Mouse (Mus musculus): ENCODE measurements around the gene S100a6. TPM values are rescaled to one million over a fixed set of nuclear protein-coding genes. Genes with fewer than 3 reads are reported as not detected.

Gene S100a6
- polyA plus RNA-seq (2014; fragmentation: Nextera tagmentation; extraction: Ambion mirVana): 190 and 334 TPM in 2 replicates

GRCm38 (mm10) chr3:90612728-90613291 lies at the start of gene S100a6:
TSS of gene S100a6 (plus strand) at chr3:90612882.
- H3K27ac ChIP-seq (replicated peaks; ENCODE audit: low read depth, low read length): no peak within 1 kb of the TSS
- peaks cover 20% of the 10 kb centered on the region for H3K4me1 ChIP-seq (ENCODE audit: control insufficient read depth, insufficient read depth, low read length)
- WGBS: 1% methylated on average over 23 of the region's 23 CpGs
- peak; percentile 81 for ATAC-seq (ENCODE audit: low read depth)
- peak within 1 kb of the TSS; percentile 75 for H3K4me2 ChIP-seq (ENCODE audit: low read depth, low read length)
- peak within 1 kb of the TSS; percentile 57 for H3K9ac ChIP-seq (ENCODE audit: low read depth, low read length)
- DNase-seq (ENCODE audit: low spot score): peak; percentile 84
- H3K36me3 ChIP-seq (ENCODE audit: control insufficient read depth, insufficient read depth, low read length): no peaks in the 10 kb centered on the region
- no peaks in the 10 kb centered on the region for H3K27me3 ChIP-seq (replicated peaks; ENCODE audit: control insufficient read depth, insufficient read depth, low read length)
- 0 out of 2 replicates have a peak, but pooled peaks cover 3% of the 10 kb centered on the region for H3K9me3 ChIP-seq (ENCODE audit: control insufficient read depth, low read length)
- H3K4me3 ChIP-seq (ENCODE audit: low read depth, low read length): peak within 1 kb of the TSS; percentile 43

GRCm38 (mm10) chr3:90574691-90575090 lies 38.0 kb upstream of the S100a6 start:
- ATAC-seq (ENCODE audit: low read depth): no peak
- no peaks in the 10 kb centered on the region for H3K27me3 ChIP-seq (replicated peaks; ENCODE audit: control insufficient read depth, insufficient read depth, low read length)
- DNase-seq (ENCODE audit: low spot score): no peak
- no peak overlapping the region for H3K27ac ChIP-seq (replicated peaks; ENCODE audit: low read depth, low read length)
- no peak overlapping the region for H3K9ac ChIP-seq (ENCODE audit: low read depth, low read length)
- WGBS: 87% methylated on average over 5 of the region's 5 CpGs
- H3K9me3 ChIP-seq (ENCODE audit: control insufficient read depth, low read length): no peaks in the 10 kb centered on the region
- H3K4me3 ChIP-seq (ENCODE audit: low read depth, low read length): no peak overlapping the region
- H3K4me1 ChIP-seq (ENCODE audit: control insufficient read depth, insufficient read depth, low read length): peaks cover 5% of the 10 kb centered on the region
- no peaks in the 10 kb centered on the region for H3K36me3 ChIP-seq (ENCODE audit: control insufficient read depth, insufficient read depth, low read length)
- no peak overlapping the region for H3K4me2 ChIP-seq (ENCODE audit: low read depth, low read length)

GRCm38 (mm10) chr3:90575320-90575719 lies 37.4 kb upstream of the S100a6 start:
- no peak for DNase-seq (ENCODE audit: low spot score)
- no peaks in the 10 kb centered on the region for H3K36me3 ChIP-seq (ENCODE audit: control insufficient read depth, insufficient read depth, low read length)
- H3K4me3 ChIP-seq (ENCODE audit: low read depth, low read length): no peak overlapping the region
- no peak overlapping the region for H3K4me2 ChIP-seq (ENCODE audit: low read depth, low read length)
- peaks cover 5% of the 10 kb centered on the region for H3K4me1 ChIP-seq (ENCODE audit: control insufficient read depth, insufficient read depth, low read length)
- H3K27ac ChIP-seq (replicated peaks; ENCODE audit: low read depth, low read length): no peak overlapping the region
- no peaks in the 10 kb centered on the region for H3K27me3 ChIP-seq (replicated peaks; ENCODE audit: control insufficient read depth, insufficient read depth, low read length)
- no peak for ATAC-seq (ENCODE audit: low read depth)
- no peak overlapping the region for H3K9ac ChIP-seq (ENCODE audit: low read depth, low read length)
- H3K9me3 ChIP-seq (ENCODE audit: control insufficient read depth, low read length): no peaks in the 10 kb centered on the region
- 76% methylated on average over 3 of the region's 3 CpGs for whole genome bisulfite sequencing

- no peak for DNase-seq (ENCODE audit: low spot score)
- Histone ChIP-seq H3K9ac (ENCODE audit: low read depth, low read length) (no peak overlapping the region), H3K27me3 (replicated peaks; ENCODE audit: control insufficient read depth, insufficient read depth, low read length) (no peaks in the 10 kb centered on the region), H3K4me3 (ENCODE audit: low read depth, low read length) (no peak overlapping the region), H3K4me2 (ENCODE audit: low read depth, low read length) (no peak overlapping the region), H3K27ac (replicated peaks; ENCODE audit: low read depth, low read length) (no peak overlapping the region), H3K9me3 (ENCODE audit: control insufficient read depth, low read length) (no peaks in the 10 kb centered on the region), H3K36me3 (ENCODE audit: control insufficient read depth, insufficient read depth, low read length) (no peaks in the 10 kb centered on the region), H3K4me1 (ENCODE audit: control insufficient read depth, insufficient read depth, low read length) (peaks cover 5% of the 10 kb centered on the region)
- 63% methylated on average over 10 of the region's 10 CpGs for WGBS
- ATAC-seq (ENCODE audit: low read depth): no peak
Measured at GRCm38 (mm10) chr3:90576351-90577001, 36.2 kb upstream of the S100a6 start.

GRCm38 (mm10) chr3:90579433-90579832 lies 33.2 kb upstream of the S100a6 start:
- ATAC-seq (ENCODE audit: low read depth) (peak; percentile 37; the same call in 1 of the 2 replicates), DNase-seq (ENCODE audit: low spot score) (peak; percentile 76)
- 43% methylated on average over 7 of the region's 7 CpGs for WGBS
- Histone ChIP-seq H3K36me3 (ENCODE audit: control insufficient read depth, insufficient read depth, low read length) (no peaks in the 10 kb centered on the region), H3K9ac (ENCODE audit: low read depth, low read length) (no peak overlapping the region), H3K4me2 (ENCODE audit: low read depth, low read length) (no peak overlapping the region), H3K9me3 (ENCODE audit: control insufficient read depth, low read length) (0 out of 2 replicates have a peak, but pooled peaks cover 5% of the 10 kb centered on the region), H3K27me3 (replicated peaks; ENCODE audit: control insufficient read depth, insufficient read depth, low read length) (no peaks in the 10 kb centered on the region), H3K4me1 (ENCODE audit: control insufficient read depth, insufficient read depth, low read length) (peaks cover 5% of the 10 kb centered on the region), H3K4me3 (ENCODE audit: low read depth, low read length) (no peak overlapping the region), H3K27ac (replicated peaks; ENCODE audit: low read depth, low read length) (no peak overlapping the region)

GRCm38 (mm10) chr3:90581141-90581540 lies 31.5 kb upstream of the S100a6 start:
- H3K9me3 ChIP-seq (ENCODE audit: control insufficient read depth, low read length): 0 out of 2 replicates have a peak, but pooled peaks cover 5% of the 10 kb centered on the region
- DNase-seq (ENCODE audit: low spot score): no peak
- no peaks in the 10 kb centered on the region for H3K36me3 ChIP-seq (ENCODE audit: control insufficient read depth, insufficient read depth, low read length)
- no peak overlapping the region for H3K9ac ChIP-seq (ENCODE audit: low read depth, low read length)
- H3K4me3 ChIP-seq (ENCODE audit: low read depth, low read length): no peak overlapping the region
- H3K4me2 ChIP-seq (ENCODE audit: low read depth, low read length): no peak overlapping the region
- no peak for ATAC-seq (ENCODE audit: low read depth)
- no peaks in the 10 kb centered on the region for H3K27me3 ChIP-seq (replicated peaks; ENCODE audit: control insufficient read depth, insufficient read depth, low read length)
- WGBS: 94% methylated on average over 5 of the region's 5 CpGs
- H3K27ac ChIP-seq (replicated peaks; ENCODE audit: low read depth, low read length): no peak overlapping the region
- peaks cover 5% of the 10 kb centered on the region for H3K4me1 ChIP-seq (ENCODE audit: control insufficient read depth, insufficient read depth, low read length)

- no peak overlapping the region for H3K4me2 ChIP-seq (ENCODE audit: low read depth, low read length)
- no peaks in the 10 kb centered on the region for H3K36me3 ChIP-seq (ENCODE audit: control insufficient read depth, insufficient read depth, low read length)
- no peak overlapping the region for H3K9ac ChIP-seq (ENCODE audit: low read depth, low read length)
- no peak overlapping the region for H3K27ac ChIP-seq (replicated peaks; ENCODE audit: low read depth, low read length)
- 100% methylated on average over 1 of the region's 1 CpGs for WGBS
- H3K4me3 ChIP-seq (ENCODE audit: low read depth, low read length): no peak overlapping the region
- peaks cover 5% of the 10 kb centered on the region for H3K4me1 ChIP-seq (ENCODE audit: control insufficient read depth, insufficient read depth, low read length)
- DNase-seq (ENCODE audit: low spot score): no peak
- H3K27me3 ChIP-seq (replicated peaks; ENCODE audit: control insufficient read depth, insufficient read depth, low read length): no peaks in the 10 kb centered on the region
- H3K9me3 ChIP-seq (ENCODE audit: control insufficient read depth, low read length): 0 out of 2 replicates have a peak, but pooled peaks cover 5% of the 10 kb centered on the region
- ATAC-seq (ENCODE audit: low read depth): no peak
Measured at GRCm38 (mm10) chr3:90582156-90582555, 30.5 kb upstream of the S100a6 start.

GRCm38 (mm10) chr3:90582556-90582955 lies 30.1 kb upstream of the S100a6 start:
- no peaks in the 10 kb centered on the region for H3K27me3 ChIP-seq (replicated peaks; ENCODE audit: control insufficient read depth, insufficient read depth, low read length)
- WGBS: 88% methylated on average over 4 of the region's 4 CpGs
- no peak for DNase-seq (ENCODE audit: low spot score)

More at GRCm38 (mm10) chr3:90582556-90582955, 30.1 kb upstream of the S100a6 start:
- no peak overlapping the region for H3K27ac ChIP-seq (replicated peaks; ENCODE audit: low read depth, low read length)
- H3K9ac ChIP-seq (ENCODE audit: low read depth, low read length): no peak overlapping the region
- H3K36me3 ChIP-seq (ENCODE audit: control insufficient read depth, insufficient read depth, low read length): no peaks in the 10 kb centered on the region
- no peak overlapping the region for H3K4me3 ChIP-seq (ENCODE audit: low read depth, low read length)
- ATAC-seq (ENCODE audit: low read depth): no peak
- H3K4me1 ChIP-seq (ENCODE audit: control insufficient read depth, insufficient read depth, low read length): peaks cover 5% of the 10 kb centered on the region
- 0 out of 2 replicates have a peak, but pooled peaks cover 5% of the 10 kb centered on the region for H3K9me3 ChIP-seq (ENCODE audit: control insufficient read depth, low read length)
- no peak overlapping the region for H3K4me2 ChIP-seq (ENCODE audit: low read depth, low read length)
